Mouse (Mus musculus): Measurements from ENCODE around the gene Ifitm1.
"Not testable (repeated sequence)": the region's sequence is repeated elsewhere in the genome, so short reads cannot be mapped to it uniquely, and the experiment has no call there.

Ifitm1 gene

DNA sequence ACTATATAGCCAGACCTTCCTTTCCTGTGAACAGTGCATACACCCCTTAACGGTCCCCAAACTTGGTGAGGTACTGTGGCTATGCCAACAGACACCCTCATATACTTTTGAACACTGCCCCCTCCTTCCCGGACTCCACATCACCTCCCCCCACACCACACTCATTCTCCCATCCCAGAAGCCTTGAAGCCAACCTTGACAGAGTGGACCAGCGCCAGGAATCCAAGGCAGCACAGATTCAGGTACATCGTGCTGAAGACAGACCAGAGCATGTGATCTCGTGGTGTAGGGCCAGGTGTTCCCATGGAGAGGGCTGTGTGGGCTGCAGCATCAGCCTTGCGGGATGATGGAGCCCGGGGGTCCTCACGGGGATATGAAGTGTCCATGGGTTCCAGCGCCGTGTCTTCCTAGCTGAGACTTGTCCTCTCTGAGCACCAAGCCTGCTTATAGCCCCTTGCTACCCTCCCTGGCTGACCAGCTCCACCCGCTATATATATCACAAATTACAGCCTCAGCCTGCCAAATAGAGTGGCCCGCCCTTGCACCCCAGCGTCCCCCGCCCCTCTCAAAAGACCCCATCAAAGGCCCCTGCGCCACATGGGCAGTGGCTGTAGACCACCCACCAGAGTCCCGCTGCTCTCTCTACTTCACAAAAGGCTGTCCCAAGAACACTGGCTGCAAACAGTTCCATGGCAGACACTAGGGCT is 17.0 kb upstream of the Ifitm1 start, which contains the start of gene Ifitm5:
Gene Ifitm5 (minus strand): TSS at position 468 of the 707 bp plus-strand sequence.
- in situ Hi-C loops (cut with MboI; ENCODE audit: low sequenced_read_pairs) = no loop called here

DNA sequence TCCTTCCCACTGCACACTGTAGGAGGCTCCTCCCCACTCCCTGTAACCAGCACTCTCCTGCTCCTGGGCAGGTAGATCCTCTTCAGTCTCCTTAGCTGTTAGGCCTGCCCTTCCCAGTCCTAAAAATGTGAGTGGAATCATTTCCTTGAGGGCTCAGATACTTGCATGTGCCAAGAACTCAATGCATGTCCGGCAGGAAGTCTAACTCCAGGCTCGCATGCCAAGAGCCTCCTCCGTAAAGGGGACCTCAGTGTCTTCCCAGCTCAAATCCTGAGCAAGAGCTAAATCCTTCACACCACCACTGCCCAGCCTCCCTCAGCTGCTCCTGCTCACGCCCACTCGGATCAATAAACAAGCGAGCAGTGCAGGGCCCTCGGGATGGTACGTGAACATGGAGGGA is 16.0 kb upstream of the Ifitm1 start:
- in situ Hi-C loops (cut with MboI; ENCODE audit: low sequenced_read_pairs) = no loop called here

DNA sequence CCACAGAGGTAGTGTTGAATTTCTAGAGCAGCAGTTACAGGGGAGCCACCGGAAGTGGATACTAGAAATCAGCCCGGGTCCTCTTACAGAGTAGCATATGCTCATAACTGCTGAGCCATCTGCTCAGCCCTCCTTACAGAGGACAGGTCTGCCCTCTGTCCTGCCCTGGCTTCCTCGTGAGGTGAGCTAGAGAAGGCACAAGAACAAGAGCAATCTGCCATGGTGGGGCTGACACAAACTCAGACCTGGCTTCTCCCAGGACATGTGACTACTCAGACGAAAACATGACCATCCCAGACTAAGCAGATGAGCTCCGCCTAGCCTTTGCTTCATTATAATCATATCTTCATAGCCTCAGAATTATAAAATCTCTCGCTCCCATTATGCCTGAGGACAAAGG is 15.3 kb upstream of the Ifitm1 start:
- in situ Hi-C loops (cut with MboI; ENCODE audit: low sequenced_read_pairs) = no loop called here

DNA sequence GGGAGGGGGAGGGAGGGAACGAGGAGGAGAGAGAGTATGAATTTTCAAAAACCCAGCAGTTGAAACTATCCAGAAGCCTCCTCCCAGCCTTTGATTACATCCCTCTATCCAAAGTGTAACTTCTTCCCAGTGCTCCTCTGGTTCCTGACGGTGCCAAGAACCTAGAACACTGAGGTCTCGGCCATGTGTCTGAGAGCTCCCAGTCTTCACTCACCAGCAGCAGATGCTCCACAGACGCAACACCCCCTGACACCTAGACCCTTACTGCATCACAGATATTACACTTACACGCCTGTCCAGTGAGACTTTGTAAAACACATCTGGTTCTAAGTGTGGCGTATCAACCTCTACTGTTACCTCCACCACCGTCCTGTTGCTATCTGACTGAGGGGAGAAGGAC is 14.6 kb upstream of the Ifitm1 start:
- in situ Hi-C loops (cut with MboI; ENCODE audit: low sequenced_read_pairs) = no loop called here

- in situ Hi-C loops (cut with MboI; ENCODE audit: low sequenced_read_pairs) = no loop called here
Observed at GRCm38 (mm10) chr7:140953133-140953532, 13.9 kb upstream of the Ifitm1 start.

DNA sequence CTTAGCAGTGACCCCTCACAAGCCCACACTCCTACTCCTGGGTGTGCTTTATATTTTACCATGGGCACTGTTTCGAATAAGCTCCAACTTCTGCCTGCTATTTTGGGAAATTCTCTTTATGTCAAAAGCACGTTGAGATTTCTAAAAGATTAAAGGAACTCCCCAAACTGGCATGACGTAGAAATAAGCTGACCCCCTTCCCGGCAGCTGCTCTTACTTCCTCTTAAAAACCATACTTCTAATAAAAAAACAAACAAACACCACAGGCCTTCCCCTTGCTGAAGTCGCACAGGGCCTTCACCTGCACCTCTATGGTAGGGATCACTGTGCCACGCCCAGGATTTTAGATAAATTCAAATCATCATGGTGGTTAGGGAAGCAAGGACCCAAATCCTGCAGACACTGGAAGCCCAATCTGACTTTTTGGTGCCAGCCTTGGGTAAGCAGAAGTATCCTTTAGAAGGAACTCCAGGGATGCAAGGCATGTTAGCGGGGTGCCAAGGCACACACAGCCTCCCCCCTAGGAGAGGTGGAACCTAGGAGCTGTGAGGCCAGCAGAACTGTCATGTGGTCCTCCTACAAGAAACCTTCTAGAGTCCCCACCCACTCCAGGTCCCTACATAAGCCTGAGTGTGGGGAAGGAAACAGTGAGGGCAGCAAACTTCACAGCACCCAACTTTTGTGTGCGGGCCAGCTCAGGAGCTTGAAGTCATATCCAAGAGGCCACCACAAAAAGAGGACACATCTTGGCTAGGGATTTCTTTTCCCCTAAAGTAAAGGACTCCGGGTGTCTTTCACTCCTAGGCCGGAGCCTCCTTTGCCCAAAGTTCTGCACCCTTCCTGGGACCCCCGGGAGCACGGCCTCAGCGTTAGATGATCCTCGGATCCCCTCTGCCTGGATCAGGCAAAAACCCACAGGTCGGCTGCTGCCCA is 13.0 kb upstream of the Ifitm1 start:
- in situ Hi-C loops (cut with MboI; ENCODE audit: low sequenced_read_pairs) = no loop called here

GRCm38 (mm10) chr7:140954733-140955071 is 12.3 kb upstream of the Ifitm1 start:
- in situ Hi-C loops (cut with MboI; ENCODE audit: low sequenced_read_pairs) = loop anchor here (5.0 kb wide), 1 partner anchor 93 kb away; no protein-coding TSS in a partner anchor

DNA sequence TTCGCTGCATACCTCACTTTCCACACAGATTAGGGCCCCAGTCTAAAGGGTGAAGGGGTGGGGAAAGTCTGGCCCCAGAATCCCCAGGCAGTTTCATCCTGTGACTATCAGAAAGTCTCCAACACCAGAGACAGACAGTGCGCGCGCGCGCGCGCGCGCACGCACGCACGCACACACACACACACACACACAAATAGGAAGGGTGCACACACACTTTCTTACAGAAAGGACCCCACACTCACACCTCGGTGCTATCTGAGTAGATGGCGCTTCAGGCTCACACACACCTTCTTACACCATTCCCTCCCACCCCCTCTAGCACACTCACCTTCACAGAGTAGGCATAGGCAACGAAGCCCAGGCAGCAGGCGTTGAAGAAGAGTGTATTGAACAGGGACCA is 11.7 kb upstream of the Ifitm1 start:
- in situ Hi-C loops (cut with MboI; ENCODE audit: low sequenced_read_pairs) = loop anchor here (5.0 kb wide), 1 partner anchor 92 kb away; no protein-coding TSS in a partner anchor

DNA sequence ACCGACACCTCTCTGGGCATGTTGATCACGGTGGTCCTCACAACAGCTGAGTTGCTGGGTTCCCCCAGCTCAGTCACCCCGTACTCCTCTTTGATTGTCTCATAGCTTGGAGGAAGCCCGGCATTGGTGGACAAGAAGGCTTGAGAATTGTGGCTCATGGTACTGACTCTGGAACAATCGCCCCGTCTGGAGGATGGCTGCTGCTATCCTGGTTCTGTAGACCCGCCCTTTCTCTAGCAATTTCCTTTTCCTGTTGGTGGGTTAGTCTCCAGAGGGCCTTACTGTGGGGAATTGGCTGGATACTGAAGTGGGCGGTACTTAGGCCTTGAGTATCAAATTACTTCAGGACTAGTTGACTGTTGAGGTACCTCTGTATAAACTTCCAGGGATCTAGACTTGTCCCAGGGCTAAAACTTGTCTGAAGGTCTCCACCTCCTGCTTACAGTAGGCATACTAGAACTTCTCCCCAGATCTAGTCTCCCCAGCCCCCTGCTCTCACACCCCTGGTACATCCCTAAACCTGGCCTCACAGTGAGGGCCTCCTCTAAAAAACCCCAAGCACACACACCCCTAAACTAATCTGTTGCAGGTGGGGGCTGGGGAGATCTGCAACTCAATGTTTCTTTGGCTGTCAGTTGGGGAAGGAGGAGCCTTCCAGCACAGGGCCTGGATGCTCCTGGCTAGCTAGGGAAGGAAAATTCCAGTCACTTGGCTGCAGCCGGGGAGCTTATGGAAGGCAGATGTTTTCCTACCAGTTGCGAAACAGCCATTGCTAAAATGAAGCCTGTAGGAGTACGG is 11.1 kb upstream of the Ifitm1 start, which contains the start of the genes Gm45717 and Ifitm2:
Gene Gm45717 (minus strand): TSS at position 180 of the 798 bp plus-strand sequence.
Gene Ifitm2 (minus strand): TSS at position 230 of the 798 bp plus-strand sequence.
- in situ Hi-C loops (cut with MboI; ENCODE audit: low sequenced_read_pairs) = loop anchor here (5.0 kb wide), 1 partner anchor 91 kb away; no protein-coding TSS in a partner anchor

GRCm38 (mm10) chr7:140956556-140956869 is 10.5 kb upstream of the Ifitm1 start:
- in situ Hi-C loops (cut with MboI; ENCODE audit: low sequenced_read_pairs) = loop anchor here (5.0 kb wide), 1 partner anchor 91 kb away; no protein-coding TSS in a partner anchor

GRCm38 (mm10) chr7:140959181-140959901 is 7.7 kb upstream of the Ifitm1 start:
- in situ Hi-C loops (cut with MboI; ENCODE audit: low sequenced_read_pairs) = loop anchor here (5.0 kb wide), 1 partner anchor 88 kb away; no protein-coding TSS in a partner anchor

DNA sequence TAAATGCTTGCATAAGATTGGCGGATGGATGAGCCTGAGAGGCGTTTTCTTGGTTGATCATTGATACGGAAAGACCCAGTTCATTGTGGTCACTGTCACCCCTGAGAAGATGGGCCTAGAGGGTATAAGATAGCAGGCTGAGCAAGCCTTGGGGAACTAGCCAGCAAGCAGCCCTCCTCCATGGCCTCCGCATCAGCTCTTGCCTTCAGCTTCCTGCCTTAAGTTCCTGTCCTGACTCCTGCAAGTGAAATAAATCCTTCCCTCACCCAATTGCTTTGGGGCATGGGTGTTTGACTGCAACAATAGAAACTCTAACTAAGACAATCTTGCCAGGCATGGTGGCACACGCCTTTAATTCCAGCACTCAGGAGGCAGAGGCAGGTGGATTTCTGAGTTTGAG is 7.0 kb upstream of the Ifitm1 start:
- in situ Hi-C loops (cut with MboI; ENCODE audit: low sequenced_read_pairs) = no loop called here

- in situ Hi-C loops (cut with MboI; ENCODE audit: low sequenced_read_pairs) = no loop called here
Observed at GRCm38 (mm10) chr7:140961416-140961815, 5.6 kb upstream of the Ifitm1 start.

DNA sequence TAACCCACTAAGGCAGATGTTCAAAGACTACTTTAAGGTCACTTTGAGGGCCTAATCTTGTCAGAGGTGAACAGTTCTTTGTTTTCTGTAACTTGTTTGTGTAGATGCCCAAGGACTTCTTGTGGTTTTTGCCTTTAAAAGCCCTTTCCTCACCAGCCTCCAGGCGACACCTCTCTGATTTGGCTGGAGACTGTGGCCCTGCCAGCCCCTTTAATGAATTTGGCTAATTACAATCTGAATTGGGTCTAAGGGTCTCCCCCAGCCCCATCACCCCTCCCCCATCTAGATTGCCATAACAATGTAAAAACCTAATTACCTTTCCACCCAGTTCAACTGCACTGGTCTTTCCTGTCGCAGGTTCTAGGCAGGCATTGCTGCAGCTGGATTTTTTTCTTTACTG is 4.3 kb upstream of the Ifitm1 start:
- in situ Hi-C loops (cut with MboI; ENCODE audit: low sequenced_read_pairs) = no loop called here

GRCm38 (mm10) chr7:140967862-140968591 is 1.0 kb downstream of the Ifitm1 start:
- in situ Hi-C loops (cut with MboI; ENCODE audit: low sequenced_read_pairs) = no loop called here

GRCm38 (mm10) chr7:140968710-140969109 is 1.7 kb downstream of the Ifitm1 start:
- in situ Hi-C loops (cut with MboI; ENCODE audit: low sequenced_read_pairs) = not testable (repeated sequence)

- in situ Hi-C loops (cut with MboI; ENCODE audit: low sequenced_read_pairs) = no loop called here
Observed at GRCm38 (mm10) chr7:140970931-140971330, 3.9 kb downstream of the Ifitm1 start.

- in situ Hi-C loops (cut with MboI; ENCODE audit: low sequenced_read_pairs) = no loop called here
Observed at GRCm38 (mm10) chr7:140971479-140972171, 4.6 kb downstream of the Ifitm1 start.

All from CH12F3 (cell line).